Mouse (Mus musculus): ENCODE results near the gene Phkb.

DNA sequence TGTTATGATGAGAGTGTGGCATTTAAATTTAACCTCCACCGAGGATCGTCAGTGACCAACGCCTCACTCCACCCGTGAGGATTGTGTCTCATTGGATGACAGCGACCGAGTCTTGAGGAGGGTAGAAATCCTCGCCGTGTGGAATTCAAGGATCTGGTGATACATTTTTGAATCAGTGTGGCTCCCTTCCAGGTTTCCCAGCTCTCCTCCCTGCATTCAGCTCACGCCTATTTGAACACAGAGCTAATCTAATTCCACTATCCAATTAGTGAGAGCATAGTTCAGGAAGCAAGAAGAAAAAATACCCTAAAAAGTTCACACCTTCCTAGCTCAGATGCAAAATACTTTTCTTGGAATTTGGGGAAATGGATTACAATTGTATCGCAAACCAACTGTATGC lies 249.9 kb downstream of the Phkb start:
- TF ChIP-seq CTCF (IDR thresholded peaks at IDR 0.05; ENCODE audit: low read depth) = no peak
- no peak for TF ChIP-seq EP300 (IDR thresholded peaks at IDR 0.05; ENCODE audit: low read depth)

Measured in heart, postnatal 0 days (tissue).